Mouse (Mus musculus): ENCODE results near the gene Asb8. TPM values are rescaled to one million over a fixed set of nuclear protein-coding genes. Genes with fewer than 3 reads are reported as not detected.

The Asb8 gene
- polyA plus RNA-seq, 1 experiment from 2014 or later, result 47.7 TPM

GRCm38 (mm10) chr15:98157253-98157652 lies 8.2 kb downstream of the Asb8 start:
- POLR2A ChIA-PET, result interaction anchor here (0.6 kb wide), 1 partner anchor 13 kb away, joined by 3 read pairs; no protein-coding TSS in a partner anchor
- in situ Hi-C loops (cut with MboI; ENCODE audit: low pct_unique_long_range_greater_than_20kb), result loop anchor here (25.0 kb wide), 1 partner anchor 295 kb away; no protein-coding TSS in a partner anchor
- DNase-seq (ENCODE audit: low read depth, low spot score), result no peak
- ATAC-seq, result no peak
- no peaks in the 10 kb centered on the region for H3K27me3 ChIP-seq
- CTCF ChIA-PET, result no interaction called here
- TF ChIP-seq CTCF (IDR thresholded peaks at IDR 0.05), result no peak

- DNase-seq (ENCODE audit: low read depth, low spot score) (no peak), ATAC-seq (no peak)
- CTCF ChIA-PET, result interaction anchor here (0.7 to 1.5 kb wide), 2 partner anchors 18 to 20 kb away, joined by 3 read pairs; no protein-coding TSS in a partner anchor
- H3K27me3 ChIP-seq, result no peaks in the 10 kb centered on the region
- TF ChIP-seq CTCF (IDR thresholded peaks at IDR 0.05), result no peak
- POLR2A ChIA-PET, result no interaction called here
- in situ Hi-C loops (cut with MboI; ENCODE audit: low pct_unique_long_range_greater_than_20kb), result loop anchor here (25.0 kb wide), 1 partner anchor 294 kb away; no protein-coding TSS in a partner anchor
Measured at GRCm38 (mm10) chr15:98155944-98156343, 9.5 kb downstream of the Asb8 start.

- ATAC-seq, result no peak
- ChIA-PET POLR2A (no interaction called here), CTCF (interaction anchor here (1.5 kb wide), 1 partner anchor 19 kb away, joined by 3 read pairs; no protein-coding TSS in a partner anchor)
- no peak for TF ChIP-seq CTCF (IDR thresholded peaks at IDR 0.05)
- in situ Hi-C loops (cut with MboI; ENCODE audit: low pct_unique_long_range_greater_than_20kb), result loop anchor here (25.0 kb wide), 1 partner anchor 293 kb away; no protein-coding TSS in a partner anchor
- no peaks in the 10 kb centered on the region for H3K27me3 ChIP-seq
- no peak for DNase-seq (ENCODE audit: low read depth, low spot score)
Measured at GRCm38 (mm10) chr15:98155272-98155671, 10.2 kb downstream of the Asb8 start.

- DNase-seq (ENCODE audit: low read depth, low spot score) (no peak), ATAC-seq (no peak)
- no peaks in the 10 kb centered on the region for H3K27me3 ChIP-seq
- ChIA-PET POLR2A (no interaction called here), CTCF (interaction anchor here (1.5 kb wide), 1 partner anchor 18 kb away, joined by 3 read pairs; no protein-coding TSS in a partner anchor)
- TF ChIP-seq CTCF (IDR thresholded peaks at IDR 0.05), result no peak
- in situ Hi-C loops (cut with MboI; ENCODE audit: low pct_unique_long_range_greater_than_20kb), result loop anchor here (5.0 to 25.0 kb wide), 3 partner anchors 62 to 292 kb away; partner anchors contain the start of genes Pfkm and Senp1
Measured at GRCm38 (mm10) chr15:98154631-98155030, 10.8 kb downstream of the Asb8 start.

- in situ Hi-C loops (cut with MboI; ENCODE audit: low pct_unique_long_range_greater_than_20kb), result loop anchor here (5.0 to 25.0 kb wide), 3 partner anchors 62 to 292 kb away; partner anchors contain the start of genes Pfkm and Senp1
- ATAC-seq (no peak), DNase-seq (ENCODE audit: low read depth, low spot score) (no peak)
- TF ChIP-seq CTCF (IDR thresholded peaks at IDR 0.05), result no peak
- CTCF ChIA-PET, result no interaction called here
- POLR2A ChIA-PET, result no interaction called here
- H3K27me3 ChIP-seq, result no peaks in the 10 kb centered on the region
Measured at GRCm38 (mm10) chr15:98154146-98154545, 11.3 kb downstream of the Asb8 start.

GRCm38 (mm10) chr15:98153625-98154024 lies 11.8 kb downstream of the Asb8 start:
- TF ChIP-seq CTCF (IDR thresholded peaks at IDR 0.05), result peak; percentile 67
- POLR2A ChIA-PET, result interaction anchor here (0.6 kb wide), 1 partner anchor 192 kb away, joined by 5 read pairs; no protein-coding TSS in a partner anchor
- in situ Hi-C loops (cut with MboI; ENCODE audit: low pct_unique_long_range_greater_than_20kb), result loop anchor here (5.0 to 25.0 kb wide), 3 partner anchors 61 to 291 kb away; partner anchors contain the start of genes Pfkm and Senp1
- CTCF ChIA-PET, result interaction anchor here (1.1 to 1.5 kb wide), 3 partner anchors 39 to 64 kb away, joined by 3 to 5 read pairs (median 3); no protein-coding TSS in a partner anchor
- no peaks in the 10 kb centered on the region for H3K27me3 ChIP-seq
- ATAC-seq (peak; percentile 47), DNase-seq (ENCODE audit: low read depth, low spot score) (no peak)

GRCm38 (mm10) chr15:98152916-98153315 lies 12.5 kb downstream of the Asb8 start:
- ChIA-PET POLR2A (interaction anchor here (0.6 kb wide), 1 partner anchor 9 kb away, joined by 4 read pairs; no protein-coding TSS in a partner anchor), CTCF (interaction anchor here (1.1 to 1.5 kb wide), 3 partner anchors 38 to 64 kb away, joined by 3 to 5 read pairs (median 3); no protein-coding TSS in a partner anchor)
- DNase-seq (ENCODE audit: low read depth, low spot score), result no peak
- no peaks in the 10 kb centered on the region for H3K27me3 ChIP-seq
- no peak for ATAC-seq
- TF ChIP-seq CTCF (IDR thresholded peaks at IDR 0.05), result no peak
- in situ Hi-C loops (cut with MboI; ENCODE audit: low pct_unique_long_range_greater_than_20kb), result loop anchor here (5.0 to 25.0 kb wide), 3 partner anchors 61 to 291 kb away; partner anchors contain the start of genes Pfkm and Senp1

- TF ChIP-seq CTCF (IDR thresholded peaks at IDR 0.05), result no peak
- CTCF ChIA-PET, result no interaction called here
- H3K27me3 ChIP-seq, result no peaks in the 10 kb centered on the region
- ATAC-seq (no peak), DNase-seq (ENCODE audit: low read depth, low spot score) (no peak)
- POLR2A ChIA-PET, result no interaction called here
- in situ Hi-C loops (cut with MboI; ENCODE audit: low pct_unique_long_range_greater_than_20kb), result no loop called here
Measured at GRCm38 (mm10) chr15:98149166-98149602, 16.2 kb downstream of the Asb8 start.

GRCm38 (mm10) chr15:98148356-98148755 lies 17.1 kb downstream of the Asb8 start:
- H3K27me3 ChIP-seq, result no peaks in the 10 kb centered on the region
- in situ Hi-C loops (cut with MboI; ENCODE audit: low pct_unique_long_range_greater_than_20kb), result no loop called here
- TF ChIP-seq CTCF (IDR thresholded peaks at IDR 0.05), result no peak
- CTCF ChIA-PET, result interaction anchor here (1.7 kb wide), 1 partner anchor 58 kb away, joined by 7 read pairs; no protein-coding TSS in a partner anchor
- ATAC-seq (no peak), DNase-seq (ENCODE audit: low read depth, low spot score) (no peak)
- POLR2A ChIA-PET, result no interaction called here

- in situ Hi-C loops (cut with MboI; ENCODE audit: low pct_unique_long_range_greater_than_20kb), result no loop called here
Measured at GRCm38 (mm10) chr15:98145559-98146181, 19.8 kb downstream of the Asb8 start.

More at GRCm38 (mm10) chr15:98145559-98146181, 19.8 kb downstream of the Asb8 start:
- TF ChIP-seq CTCF (IDR thresholded peaks at IDR 0.05), result no peak
- CTCF ChIA-PET, result interaction anchor here (0.7 kb wide), 1 partner anchor 423 kb away, joined by 3 read pairs; no protein-coding TSS in a partner anchor
- DNase-seq (ENCODE audit: low read depth, low spot score), result peak; percentile 66
- ATAC-seq, result peak; percentile 81
- H3K27me3 ChIP-seq, result no peaks in the 10 kb centered on the region
- POLR2A ChIA-PET, result interaction anchor here (0.8 to 1.0 kb wide), 2 partner anchors 51 to 120 kb away, joined by 3 to 4 read pairs; no protein-coding TSS in a partner anchor

Measured in Patski (cell line).